Mouse (Mus musculus) lung, postnatal 10 days (tissue): ENCODE measurements around the gene Trim15.

ENCODE experiments used
- DNase-seq: peaks from one replicate; pipeline ENCODE4 v3.0.0; 2021

Trim15 gene

DNA sequence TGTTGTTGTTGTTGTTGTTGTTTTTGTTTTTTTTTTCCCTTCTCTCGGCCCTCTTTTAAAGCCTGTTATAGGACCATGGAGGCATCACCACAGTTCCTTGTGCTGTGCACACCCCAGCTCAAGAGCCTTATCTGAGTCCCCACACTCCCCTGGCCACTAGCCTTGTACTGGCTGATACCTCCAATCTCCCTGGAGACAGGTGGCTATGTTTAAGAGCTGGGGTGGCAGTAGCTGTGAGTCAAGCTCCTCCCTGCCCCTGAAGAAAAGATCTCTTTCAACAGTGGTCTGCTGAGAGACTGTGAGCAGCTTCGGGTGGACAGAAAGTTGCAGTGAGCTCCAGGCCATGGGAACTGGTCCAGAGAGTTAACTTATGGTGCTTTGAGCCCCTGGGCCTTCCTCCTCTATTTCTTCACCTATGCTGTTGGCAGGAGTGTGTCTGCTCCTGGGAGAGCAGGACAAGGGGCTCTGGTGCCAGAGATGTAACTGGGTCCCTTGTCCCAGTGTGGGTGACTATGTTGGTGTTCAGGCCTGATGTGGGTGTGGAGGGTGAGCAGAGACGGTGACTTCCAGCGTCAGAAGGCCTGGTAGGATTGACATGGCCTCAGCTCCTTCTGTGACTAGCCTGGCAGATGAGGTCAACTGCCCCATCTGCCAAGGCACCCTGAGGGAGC, 2.4 kb upstream of the Trim15 start, which contains the start of gene Trim10:
TSS of gene Trim10 (plus strand) at position 291 of the 671 bp plus-strand sequence.
- DNase-seq: no peak

DNA sequence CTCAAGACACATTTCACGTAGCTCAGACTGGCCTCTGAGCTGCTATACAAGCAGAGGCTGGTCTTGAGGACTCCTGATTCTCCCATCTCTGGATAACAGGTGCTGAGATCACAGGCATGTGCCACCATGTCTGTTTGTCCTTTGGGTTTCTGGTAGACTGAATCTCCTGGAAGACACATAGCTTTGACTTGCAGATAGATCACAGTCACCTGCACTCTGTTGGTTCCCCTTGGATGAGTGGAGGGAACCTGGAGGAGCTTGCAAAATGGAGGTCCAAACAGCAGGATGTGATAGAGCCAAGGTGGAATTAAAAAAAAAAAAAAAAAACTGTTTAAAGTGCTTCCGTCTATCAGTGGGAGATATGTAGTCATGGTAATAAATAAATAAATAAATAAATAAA, 1.8 kb upstream of the Trim15 start:
- DNase-seq: no peak

DNA sequence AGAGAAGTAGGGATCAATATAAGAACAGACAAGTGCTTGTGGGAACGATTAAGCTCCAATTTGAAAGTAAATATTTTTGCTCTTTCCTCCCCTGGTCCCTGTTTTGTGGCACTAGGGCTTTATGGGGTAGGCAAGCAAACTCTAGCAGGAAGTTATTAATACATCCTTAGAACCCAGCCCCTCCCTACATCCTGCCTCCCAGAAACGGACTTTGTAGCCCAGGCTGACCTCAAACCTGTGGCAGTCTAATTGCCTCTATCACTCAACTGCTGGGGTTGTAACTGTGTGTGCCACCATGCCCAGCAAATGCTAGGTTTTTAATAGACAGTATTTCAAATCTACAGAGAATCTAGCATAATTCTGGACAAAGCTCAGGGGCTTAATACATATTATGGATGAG, 5.3 kb downstream of the Trim15 start:
- no peak for DNase-seq

DNA sequence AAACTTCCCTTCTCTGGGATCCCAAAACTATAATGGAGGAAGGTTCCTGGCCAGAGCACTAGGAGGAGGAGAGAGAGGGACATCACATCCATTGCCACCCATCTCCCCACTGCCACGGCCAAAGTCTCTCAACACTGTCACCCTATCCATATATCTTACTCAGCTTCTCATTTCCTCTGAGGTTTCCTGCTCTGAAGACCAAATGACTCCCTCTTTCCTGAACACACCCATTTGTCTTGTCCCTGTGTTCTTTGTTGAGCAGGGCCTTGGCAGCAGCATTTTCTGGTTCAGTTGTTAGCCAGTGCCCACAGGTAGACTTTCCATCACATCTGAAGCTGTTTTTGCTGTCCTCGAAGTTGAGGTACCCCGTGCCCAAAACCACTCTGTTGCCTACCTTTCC, 8.8 kb downstream of the Trim15 start:
- no peak for DNase-seq

DNA sequence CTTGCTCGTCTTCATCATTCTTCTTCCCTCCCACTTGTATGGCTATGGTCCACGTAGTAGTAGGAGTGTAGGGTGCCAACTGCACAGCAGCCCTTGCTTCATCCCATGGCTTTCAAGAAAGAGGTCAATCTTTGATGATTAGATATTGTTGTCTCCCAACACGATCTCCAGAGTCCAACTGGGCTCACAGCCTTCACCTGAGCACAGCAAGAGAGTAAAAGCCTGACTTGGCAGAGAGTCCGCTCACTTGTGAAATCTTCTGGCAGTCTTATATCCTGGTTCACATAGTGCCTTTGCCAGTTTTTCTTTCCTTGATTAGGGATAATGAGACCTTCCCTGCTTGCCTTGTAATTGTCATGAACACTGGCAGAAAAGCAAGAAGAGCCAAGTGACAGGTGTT, 10.8 kb downstream of the Trim15 start:
- no peak for DNase-seq

DNA sequence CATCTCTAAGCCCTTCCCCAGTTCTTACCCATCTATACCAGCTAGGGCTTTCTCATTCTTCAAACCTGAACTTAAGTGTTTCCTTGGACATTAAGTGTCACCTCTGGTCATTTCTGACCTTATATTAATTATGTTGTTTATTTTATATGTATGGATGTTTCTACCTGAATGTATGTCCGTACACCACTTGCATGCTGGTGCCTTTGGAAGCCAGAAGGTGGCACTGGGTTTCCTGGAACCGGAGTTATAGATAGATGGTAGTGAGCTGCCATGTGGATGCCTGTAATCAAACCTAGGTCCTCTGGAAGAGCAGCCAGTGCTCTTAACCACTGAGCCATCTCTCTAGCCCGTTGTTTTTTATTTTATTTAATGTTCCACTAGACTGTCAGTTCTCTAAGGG, 11.5 kb downstream of the Trim15 start:
- no peak for DNase-seq

DNA sequence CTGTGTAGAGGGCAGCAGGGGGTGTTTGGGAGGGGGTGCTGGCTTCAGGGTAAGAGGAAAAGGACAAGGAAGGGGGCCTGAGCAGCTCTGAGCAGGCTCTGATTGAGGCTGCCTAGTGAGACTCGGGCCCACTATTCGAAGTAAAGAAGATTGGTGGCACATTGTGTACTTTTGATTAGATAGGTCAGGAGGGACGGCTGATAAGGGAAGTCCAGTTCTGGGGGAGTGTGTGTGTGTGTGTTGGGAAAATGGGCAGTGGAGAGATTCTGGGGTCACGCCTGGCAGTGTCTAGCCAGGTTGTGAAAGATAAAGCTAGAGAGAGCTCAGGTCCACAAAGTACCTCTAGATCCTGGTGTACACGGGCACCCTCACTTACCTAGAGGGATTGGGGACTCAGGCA, 15.4 kb downstream of the Trim15 start:
- DNase-seq: no peak

DNA sequence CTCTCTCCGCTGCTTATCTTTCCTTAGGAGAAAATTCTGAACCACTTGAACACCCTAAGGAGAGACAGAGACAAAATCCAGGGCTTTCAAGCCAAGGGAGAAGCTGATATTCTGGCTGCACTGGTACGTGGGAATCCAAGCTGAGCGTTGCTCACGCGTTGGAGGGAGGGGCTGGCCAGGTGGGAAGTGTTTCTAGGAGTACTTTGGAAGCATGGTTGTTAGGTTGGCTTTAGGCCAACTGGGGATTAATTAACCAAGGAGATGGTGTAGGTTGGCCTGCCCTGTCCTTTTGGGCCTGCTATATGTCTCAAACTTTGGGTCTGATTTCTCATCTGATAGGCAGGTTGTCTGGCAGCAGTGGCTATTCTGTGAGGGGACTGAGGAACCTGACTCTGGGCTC, 15.8 kb downstream of the Trim15 start:
- no peak for DNase-seq

DNA sequence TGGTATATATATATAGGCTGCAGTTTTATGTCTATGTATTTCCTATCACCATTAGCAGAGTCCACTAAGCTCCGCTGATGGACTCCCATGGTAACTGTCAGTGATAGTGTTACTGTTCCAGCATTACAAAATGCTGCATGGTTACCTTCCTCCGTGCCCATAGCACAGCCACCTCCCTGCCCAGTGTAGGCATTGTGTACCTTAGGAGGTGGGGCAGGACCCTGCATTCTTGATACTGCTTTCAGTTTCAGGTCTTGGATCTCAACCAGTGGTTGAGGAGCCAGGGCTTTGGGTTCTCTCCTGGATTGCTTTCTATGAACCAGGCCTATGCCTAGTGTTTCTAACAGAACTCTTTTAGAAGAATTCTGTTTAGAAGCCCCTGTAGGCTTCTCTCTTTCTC, 17.0 kb downstream of the Trim15 start:
- DNase-seq: peak; percentile 14

DNA sequence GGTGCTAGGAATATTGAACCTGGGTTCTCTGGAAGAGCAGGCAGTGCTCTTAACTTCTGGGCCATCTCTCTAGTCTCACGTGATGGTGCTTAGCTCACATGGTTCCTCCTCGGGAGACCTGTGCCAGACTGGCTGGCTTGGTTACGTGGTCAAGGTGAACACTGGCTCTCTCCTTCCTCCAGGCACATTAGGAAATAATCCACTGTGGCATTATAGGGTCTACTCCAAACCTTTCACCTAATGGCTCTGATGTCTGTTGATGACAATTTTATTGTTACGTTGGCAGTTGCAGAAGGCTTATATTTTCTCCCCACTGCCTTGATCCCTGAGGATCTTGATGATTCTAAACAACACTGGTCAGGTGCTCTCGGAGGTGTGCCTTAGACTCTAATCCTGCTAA, 18.1 kb downstream of the Trim15 start:
- no peak for DNase-seq

DNA sequence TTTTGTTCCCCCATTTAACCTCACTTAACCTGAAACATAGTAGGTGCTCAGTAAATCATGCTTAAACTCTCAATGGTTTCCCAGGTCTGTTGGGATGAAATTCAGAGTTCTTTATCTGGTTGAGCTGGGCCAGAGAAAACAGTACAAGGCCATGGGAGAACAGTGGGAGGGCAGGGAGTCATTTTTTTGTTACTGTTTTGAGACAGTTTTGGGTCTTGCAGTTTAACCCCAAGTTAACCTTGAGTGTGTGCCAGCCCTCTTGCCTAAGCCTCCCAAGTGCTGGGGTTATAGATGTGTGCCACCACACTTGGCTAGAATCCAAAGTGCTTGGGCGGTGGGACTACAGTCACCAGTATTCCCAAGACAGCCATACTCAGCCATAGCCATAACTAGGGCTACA, 22.3 kb downstream of the Trim15 start:
- no peak for DNase-seq

DNA sequence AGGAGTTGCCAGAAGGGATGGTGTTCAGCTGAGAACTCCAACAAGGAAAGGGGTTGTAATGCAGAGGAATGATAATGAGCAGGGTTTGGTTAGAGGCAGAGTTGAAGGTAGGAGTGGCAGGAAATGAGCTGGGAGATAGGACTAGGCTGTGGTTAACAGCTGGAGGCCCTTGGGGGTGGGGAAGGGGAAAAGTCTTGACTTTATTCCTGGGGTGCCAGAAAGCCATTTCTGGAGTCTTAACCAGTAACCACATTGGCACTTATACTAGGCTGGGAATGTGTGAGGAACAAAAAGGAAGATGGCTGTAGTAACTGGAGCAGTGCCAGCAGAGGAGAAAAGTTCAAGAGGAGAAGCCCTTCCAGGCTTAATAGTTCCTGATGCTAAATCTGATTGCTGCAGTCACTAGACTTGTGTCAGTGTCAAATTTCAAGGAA, 22.7 kb downstream of the Trim15 start:
- DNase-seq: no peak

DNA sequence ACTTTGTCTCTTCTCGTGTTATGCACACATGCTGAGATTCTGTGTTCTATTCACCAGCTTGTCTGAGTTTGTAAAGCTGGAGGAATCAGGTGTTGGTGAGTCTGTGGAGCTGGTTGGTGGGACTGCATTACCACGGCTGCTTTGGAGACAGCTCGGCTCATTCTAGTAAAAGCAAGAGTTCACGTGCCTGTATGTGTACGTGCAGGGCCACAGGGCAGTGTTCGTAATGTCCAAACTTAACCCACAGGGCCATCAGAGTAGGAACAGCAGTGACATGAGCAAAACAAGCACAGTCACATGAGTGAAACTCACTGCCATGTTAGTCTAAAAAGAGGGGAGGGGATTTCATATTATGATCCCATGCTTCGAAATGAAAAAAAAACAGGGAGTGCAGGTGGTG, 23.3 kb downstream of the Trim15 start:
- no peak for DNase-seq

DNA sequence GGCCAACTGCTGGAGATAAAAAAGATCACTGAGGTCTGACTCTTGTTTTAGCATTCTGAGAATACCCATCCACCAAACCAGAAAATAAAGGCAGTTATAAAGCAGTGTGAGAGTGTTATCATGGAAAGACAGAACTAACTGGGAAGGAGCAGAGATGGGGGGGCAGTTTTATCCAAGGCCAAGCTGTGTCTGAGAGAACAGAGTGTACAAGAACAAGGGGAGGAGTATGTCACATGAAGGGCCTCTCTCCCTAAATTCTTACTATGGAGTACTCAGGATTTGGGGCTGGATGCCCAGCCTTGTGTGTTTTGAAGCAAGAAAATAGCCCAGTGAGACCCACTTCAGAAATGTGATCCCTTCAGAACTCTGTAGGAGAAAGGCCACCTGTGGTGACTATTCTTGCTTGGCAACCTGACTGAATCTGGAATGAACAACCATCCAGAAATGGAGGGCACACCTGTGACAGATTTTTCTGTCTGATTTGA, 26.0 kb downstream of the Trim15 start:
- DNase-seq: no peak

DNA sequence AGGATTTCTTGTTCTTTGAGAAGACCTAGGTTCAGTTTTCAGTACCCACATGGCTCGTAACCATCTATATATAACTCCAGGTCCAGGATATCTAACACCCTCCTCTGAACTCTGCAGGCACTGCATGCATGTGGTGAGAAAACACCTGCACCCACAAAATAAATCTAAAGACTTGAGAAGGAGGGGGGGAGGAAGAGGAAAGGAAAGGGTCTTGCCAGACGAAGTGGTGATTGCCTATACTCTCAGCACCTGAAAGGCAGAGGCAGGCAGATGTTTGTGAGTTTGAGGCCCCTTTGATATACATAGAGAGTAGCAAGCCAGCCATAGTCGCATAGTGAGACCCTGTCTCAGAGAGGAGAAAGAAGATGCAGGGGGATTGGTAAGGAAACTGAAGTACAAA, 27.1 kb downstream of the Trim15 start:
- DNase-seq: no peak

DNA sequence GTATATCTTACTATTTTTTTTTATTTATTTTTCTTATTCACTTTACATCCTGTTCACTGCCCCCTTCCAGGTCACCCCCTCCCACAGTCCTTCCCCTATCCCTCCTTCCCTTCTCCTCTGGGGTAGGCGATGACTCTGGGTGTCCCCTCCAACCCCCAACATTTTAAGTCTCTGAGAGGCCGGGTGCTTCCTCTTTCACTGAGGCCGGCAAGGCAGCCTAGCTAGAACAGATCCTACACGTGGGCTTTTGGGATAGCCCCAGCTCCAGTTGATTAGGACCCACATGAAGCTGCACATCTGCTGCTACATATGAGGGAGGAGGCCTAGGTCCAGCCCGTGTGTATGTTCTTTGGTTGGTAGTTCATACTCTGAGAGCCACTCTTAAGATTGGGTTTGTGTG, 28.0 kb downstream of the Trim15 start:
- no peak for DNase-seq

DNA sequence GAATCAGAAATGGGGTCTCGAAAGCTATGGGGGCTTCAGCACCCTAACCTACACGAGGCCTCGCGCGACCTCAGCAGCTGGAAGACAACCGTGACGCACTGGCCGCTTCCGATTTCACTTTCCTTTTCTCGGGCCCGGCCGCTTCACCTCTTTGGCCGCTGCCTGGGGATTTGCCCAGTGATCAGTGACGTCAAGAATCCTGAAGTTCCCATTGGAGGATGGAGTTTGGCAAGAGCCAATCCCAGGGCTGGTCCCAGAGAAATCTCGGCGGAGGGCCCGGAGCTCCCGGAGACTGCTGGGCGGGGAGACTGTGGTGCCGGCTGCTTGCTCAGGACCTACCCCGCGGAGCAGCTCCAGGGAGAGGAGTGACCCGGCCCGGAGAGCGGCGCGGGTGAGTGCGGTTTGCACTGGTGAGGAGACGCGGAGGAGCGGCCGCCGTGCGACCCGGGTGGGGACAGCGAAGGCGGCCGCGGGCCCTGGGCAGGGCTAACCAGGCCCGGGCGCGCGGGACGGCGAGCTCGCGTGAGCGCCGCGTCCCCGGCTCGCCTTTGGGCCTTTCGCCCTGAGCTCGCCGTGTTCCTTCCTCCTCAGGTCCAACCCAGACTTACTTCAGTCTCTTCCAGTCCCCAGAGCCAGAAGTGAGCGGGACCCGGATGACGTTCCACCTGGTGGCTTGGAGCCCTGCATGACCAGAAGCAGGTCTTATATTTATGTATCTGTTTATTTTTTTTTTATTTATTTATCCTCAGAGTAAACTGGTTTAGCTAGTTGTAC, 29.9 kb downstream of the Trim15 start, which contains the start of gene Trim26:
TSS of gene Trim26 (plus strand) at position 261 of the 774 bp plus-strand sequence.
- DNase-seq: peak; percentile 99

DNA sequence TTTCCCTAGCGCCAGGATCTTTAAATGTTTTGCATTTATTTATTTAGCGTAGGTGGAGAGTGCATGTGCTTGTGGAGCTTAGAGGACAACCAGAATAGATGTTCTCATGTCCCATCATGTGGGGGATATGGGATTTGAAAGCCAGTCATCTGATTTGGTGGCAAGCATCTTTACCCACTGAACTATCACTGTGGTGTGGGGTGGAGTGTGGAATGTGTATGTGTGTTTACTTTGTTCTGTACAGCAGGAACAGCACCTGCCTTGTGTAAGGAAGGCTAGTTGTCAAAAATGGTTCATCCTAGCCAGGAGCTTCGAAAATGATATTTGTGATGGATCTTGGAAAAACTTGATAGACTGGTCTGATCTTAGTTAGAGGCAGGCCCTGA, 30.6 kb downstream of the Trim15 start:
- no peak for DNase-seq

DNA sequence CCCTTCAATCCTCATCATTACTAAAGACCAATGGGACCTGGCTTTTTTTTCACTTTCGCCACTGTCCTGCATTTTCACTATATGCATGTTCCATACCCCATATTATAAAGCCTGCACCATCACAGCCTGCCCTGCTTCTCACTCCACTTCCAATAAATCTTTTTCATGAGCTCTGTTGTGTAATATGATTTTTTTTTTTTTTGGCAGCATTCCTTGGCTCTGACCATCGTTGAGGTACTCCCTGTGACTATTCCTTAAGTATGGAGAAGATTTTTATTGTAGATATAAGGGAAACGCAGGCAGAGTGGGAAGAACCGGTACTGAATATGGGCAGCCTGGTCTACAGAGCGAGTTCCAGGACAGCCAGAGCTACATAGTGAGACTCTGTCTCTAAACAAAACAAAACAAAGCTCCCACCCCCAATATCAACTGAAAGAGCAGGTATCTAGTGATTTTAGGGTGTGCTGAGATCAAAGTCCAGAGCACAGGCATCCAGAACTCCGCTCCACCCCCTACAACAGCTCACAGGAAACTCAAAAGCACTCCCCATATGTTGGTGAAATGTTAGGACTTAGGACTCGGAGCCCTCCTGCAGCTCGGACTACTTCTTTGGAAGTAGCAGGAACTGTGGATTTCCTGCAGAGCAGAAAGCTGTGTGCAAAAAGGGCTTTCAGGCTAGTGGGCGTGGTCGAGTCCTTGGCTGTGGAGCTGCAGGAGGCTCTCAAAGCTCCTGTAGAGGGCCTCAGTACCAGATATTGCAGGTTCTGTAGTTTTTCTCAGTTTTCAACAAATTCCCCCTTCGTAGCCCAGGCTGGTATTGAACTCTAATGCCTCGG, 31.2 kb downstream of the Trim15 start:
- peak; percentile 81 for DNase-seq

DNA sequence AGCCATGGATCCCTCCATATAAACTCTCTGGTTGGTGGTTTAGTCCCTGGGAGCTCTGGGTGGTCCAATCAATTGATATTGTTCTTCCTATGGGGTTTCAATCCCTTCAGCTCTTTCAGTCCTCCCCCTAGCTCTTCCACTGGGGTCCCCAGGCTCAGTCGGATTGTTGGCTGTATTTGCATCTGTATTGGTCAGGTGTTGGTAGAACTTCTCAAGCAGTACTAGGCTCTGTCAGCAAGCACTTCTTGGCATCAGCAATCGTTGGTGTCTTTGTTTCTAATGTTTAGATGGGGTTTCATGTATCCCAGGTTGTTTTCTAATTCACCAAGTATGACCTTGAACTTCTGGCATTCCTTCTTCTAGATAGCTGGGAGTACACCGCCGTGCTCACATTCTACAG, 34.3 kb downstream of the Trim15 start:
- no peak for DNase-seq

DNA sequence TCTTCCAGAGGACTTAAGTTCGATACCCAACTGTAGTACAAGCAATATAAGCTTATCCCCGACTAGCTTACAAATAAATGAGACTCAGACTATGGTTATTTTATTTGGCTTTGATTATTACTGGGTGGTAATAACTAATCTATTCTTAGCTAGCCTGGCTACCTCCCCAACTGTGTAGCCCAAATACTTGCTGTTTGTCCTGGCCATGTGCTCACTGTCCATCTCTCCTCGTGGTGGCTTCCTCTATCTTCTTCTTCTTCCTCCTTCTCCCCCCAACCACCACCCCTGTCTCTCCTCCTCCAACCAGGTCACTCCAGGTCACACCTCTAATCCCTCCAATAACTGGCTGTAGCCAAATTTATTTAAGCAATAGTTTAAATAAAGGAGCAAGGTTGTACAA, 36.5 kb downstream of the Trim15 start:
- DNase-seq: no peak

DNA sequence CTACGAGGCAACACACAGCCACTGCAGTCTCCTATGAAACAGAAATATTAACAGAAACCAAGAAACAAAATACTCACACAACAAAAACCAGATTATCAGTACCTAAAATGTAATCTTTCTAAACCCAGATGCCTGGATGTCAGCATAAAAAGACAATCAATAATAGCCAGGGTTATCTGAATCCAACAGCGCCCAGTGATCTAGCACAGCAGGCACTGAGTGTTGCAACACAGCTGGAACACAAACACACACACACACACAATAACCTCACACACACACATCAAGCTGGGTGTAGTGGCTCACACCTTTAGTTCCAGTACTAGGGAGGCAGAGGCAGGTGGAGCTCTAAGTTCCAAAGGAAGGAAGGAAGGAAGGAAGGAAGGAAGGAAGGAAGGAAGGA, 38.5 kb downstream of the Trim15 start:
- DNase-seq: no peak

DNA sequence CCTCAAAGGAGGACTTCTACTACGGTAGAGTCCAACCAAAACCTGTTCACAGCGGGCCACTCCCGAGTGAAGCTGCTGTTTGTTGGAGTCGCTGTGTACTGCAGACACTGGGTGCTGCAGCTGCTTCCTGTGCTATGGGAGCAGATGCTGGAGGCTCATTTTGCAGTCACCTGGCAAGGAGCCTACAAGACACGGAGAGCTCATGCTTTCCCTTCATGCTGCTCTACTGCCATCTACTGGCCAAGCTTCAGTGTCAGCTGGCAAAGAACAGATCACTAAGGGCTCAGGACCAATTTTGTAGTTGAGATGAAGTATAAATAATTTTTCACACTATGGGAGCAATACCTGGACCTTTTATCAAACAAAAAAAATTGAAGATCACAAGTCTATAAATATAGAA, 41.0 kb downstream of the Trim15 start:
- peak; percentile 94 for DNase-seq

DNA sequence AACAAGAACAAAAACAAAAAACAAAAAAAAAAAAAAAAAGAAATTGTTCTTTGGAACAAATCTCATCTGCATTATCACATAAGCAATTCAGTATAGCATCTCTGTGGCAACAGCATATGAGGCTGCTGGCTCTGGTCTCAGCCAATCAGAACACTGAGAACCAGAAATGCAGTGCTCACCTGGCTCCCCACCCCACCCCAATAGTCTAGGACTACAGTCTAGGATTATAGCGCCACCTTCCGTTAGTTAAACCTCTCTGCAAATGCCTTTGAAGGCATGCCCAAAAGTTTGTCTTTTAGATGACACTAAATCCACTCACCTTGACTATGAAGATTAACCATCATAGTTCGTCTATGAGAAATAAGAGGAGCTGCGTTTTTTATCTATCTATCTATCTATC, 41.5 kb downstream of the Trim15 start:
- peak; percentile 12 for DNase-seq
